Mouse (Mus musculus) heart, postnatal 0 days (tissue): Measurements from ENCODE around the gene Gpr171. TPM values are rescaled to one million over a fixed set of nuclear protein-coding genes. Genes with fewer than 3 reads are reported as not detected.
A peak's percentile ranks its signal among the peaks of the same experiment; 100 is the strongest.
"Not testable (repeated sequence)": the region's sequence is repeated elsewhere in the genome, so short reads cannot be mapped to it uniquely, and the experiment has no call there.

ENCODE experiments used
- ATAC-seq: fragments of 200-750 bp; cut with Nextera tagmentation; 2 replicates; pipeline ENCODE4 v1.8.0; 2017; ENCODE audit warnings: low read depth, moderate number of reproducible peaks, moderate library complexity; ENCODE audit not compliant: insufficient read depth
- DNase-seq: peaks from one replicate; pipeline ENCODE4 v3.0.0-alpha.2; 2016; ENCODE audit warnings: low spot score
- H3K27ac ChIP-seq: fragments of 300-500 bp; sonication (generic); 2 replicates; pipeline ENCODE4 v1.5.1; 2014; ENCODE audit warnings: low read depth, mild to moderate bottlenecking
- H3K27me3 ChIP-seq: fragments of 300-500 bp; sonication (generic); 2 replicates; pipeline ENCODE4 v1.6.1; 2014; ENCODE audit warnings: low read length, mixed read lengths; ENCODE audit not compliant: control insufficient read depth, insufficient read depth
- H3K36me3 ChIP-seq: fragments of 300-500 bp; sonication (generic); replicated peaks from 2 replicates; pipeline ENCODE4 v1.6.1; 2014; ENCODE audit warnings: low read length, mixed read lengths; ENCODE audit not compliant: control insufficient read depth, insufficient read depth
- H3K4me1 ChIP-seq: fragments of 300-500 bp; sonication (generic); 2 replicates; pipeline ENCODE4 v1.6.1; 2014; ENCODE audit warnings: antibody characterized with exemption; ENCODE audit not compliant: control insufficient read depth, insufficient read depth
- H3K4me2 ChIP-seq: fragments of 300-500 bp; sonication (generic); 2 replicates; pipeline ENCODE4 v1.6.1; 2014; ENCODE audit warnings: low read depth, mild to moderate bottlenecking, low read length, moderate library complexity
- H3K4me3 ChIP-seq: fragments of 300-500 bp; sonication (generic); 2 replicates; pipeline ENCODE4 v1.5.1; 2014; ENCODE audit warnings: low read depth, low read length
- H3K9ac ChIP-seq: fragments of 300-500 bp; sonication (generic); replicated peaks from 2 replicates; pipeline ENCODE4 v1.6.1; 2014; ENCODE audit warnings: low read depth, low read length, mixed read lengths
- H3K9me3 ChIP-seq: fragments of 300-500 bp; sonication (generic); replicated peaks from 2 replicates; pipeline ENCODE4 v1.6.1; 2016; ENCODE audit warnings: low read length; ENCODE audit not compliant: control insufficient read depth
- CTCF ChIP-seq: IDR thresholded peaks from 2 replicates; pipeline ENCODE4 v1.5.1; 2016; ENCODE audit warnings: antibody characterized with exemption, control low read depth, low read depth
- EP300 ChIP-seq: IDR thresholded peaks from 2 replicates; pipeline ENCODE4 v1.6.1; 2016; ENCODE audit warnings: antibody characterized with exemption, low read depth
- WGBS: fragments of 180-500 bp; shearing (Covaris S2); extraction: QIAGEN DNeasy Blood & Tissue Kit; methylation state at CpG from one replicate; pipeline ENCODE4 v1.1.7; 2014; 5-methylcytosine and 5-hydroxymethylcytosine counted together
- polyA plus RNA-seq: library from polyadenylated mRNA; unstranded; fragments of >200 nt; fragmentation: Nextera tagmentation; extraction: Ambion mirVana; gene quantifications from 2 replicates; pipeline ENCODE4 v1.2.1, GENCODE M21; 2015
- total RNA-seq: library from RNA; depleted of rRNA; stranded (reverse); fragments of >200 nt; gene quantifications from 2 replicates; pipeline ENCODE4 v1.2.3, GENCODE M21; 2014; ENCODE audit warnings: low replicate concordance; rRNA removed

Gene Gpr171
- total RNA-seq: 0.31 TPM in 1 of 2 replicates, not detected in the other
- polyA plus RNA-seq: 0.29 and 0.33 TPM in 2 replicates

DNA sequence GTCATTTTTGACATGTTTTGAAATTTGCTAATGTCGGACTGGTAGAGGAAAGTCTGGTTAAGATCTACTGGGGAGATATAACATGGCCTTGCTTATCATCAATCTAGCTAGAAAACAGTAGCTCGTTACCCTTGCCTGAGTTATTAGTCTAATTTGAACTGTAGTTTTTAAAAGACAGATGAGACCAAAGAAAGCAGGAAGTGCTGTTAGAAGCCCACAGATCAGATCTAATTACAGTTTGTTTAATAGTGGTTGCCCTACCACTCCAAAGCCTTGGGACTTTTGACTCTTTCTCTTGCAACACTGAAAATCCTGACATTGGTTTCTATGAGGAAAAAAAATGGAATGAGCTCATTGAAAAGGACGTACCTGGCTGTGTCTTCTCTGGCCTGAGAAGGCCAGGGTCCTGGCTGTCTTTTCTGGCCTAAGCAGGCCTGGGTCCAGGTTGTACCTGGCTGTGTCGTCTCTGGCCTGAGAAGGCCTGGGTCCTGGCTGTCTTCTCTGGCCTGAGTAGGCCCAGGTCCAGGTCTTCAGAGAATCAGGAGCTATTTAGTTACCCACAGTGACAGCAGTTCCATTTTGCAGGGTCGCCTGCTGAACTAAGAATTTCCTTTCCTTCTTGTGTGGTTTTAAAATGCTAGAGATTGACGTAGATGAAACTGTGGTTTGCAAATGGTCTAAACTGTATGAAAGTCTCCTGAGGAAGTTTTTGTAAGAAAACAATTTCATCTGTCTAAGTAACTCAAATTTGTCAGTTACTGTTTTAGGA, at the start of gene Gpr171:
Gene Gpr171, minus strand, starts transcription at position 604 of the 769 bp plus-strand sequence.
- H3K4me1 ChIP-seq: peaks cover 8% of the 10 kb centered on the region
- DNase-seq (no peak), ATAC-seq (no peak)
- H3K4me2 ChIP-seq: no peak within 1 kb of the TSS; the same call in 1 of the 2 replicates
- H3K4me3 ChIP-seq: no peak within 1 kb of the TSS; the same call in 1 of the 2 replicates
- no peaks in the 10 kb centered on the region for H3K36me3 ChIP-seq
- H3K27me3 ChIP-seq: no peaks in the 10 kb centered on the region
- H3K9ac ChIP-seq: no peak within 1 kb of the TSS
- H3K9me3 ChIP-seq: no peaks in the 10 kb centered on the region
- WGBS: 74% methylated on average over 6 of the region's 6 CpGs
- TF ChIP-seq EP300 (no peak), CTCF (no peak)
- H3K27ac ChIP-seq: no peak within 1 kb of the TSS

DNA sequence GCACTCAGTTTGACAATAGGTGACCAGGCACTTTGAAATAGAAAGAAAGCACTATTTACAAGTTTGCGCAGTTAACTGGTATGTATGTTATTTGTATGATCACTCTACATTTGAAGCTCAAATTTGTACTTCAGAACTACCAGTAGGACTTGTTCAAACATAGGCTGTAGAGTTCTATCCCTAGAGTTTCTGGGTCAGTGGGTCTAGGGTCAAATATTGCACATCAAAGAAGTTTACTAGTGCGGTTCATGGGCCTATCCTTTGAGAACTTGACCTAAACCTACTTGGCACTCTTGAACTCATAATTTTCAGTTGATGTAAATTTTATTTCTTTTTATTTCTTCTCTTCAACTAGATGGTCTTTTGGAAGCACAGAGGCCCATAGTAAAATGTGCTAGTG, 49.0 kb upstream of the Gpr171 start:
- TF ChIP-seq CTCF (no peak), EP300 (no peak)
- H3K4me3 ChIP-seq: no peak overlapping the region

DNA sequence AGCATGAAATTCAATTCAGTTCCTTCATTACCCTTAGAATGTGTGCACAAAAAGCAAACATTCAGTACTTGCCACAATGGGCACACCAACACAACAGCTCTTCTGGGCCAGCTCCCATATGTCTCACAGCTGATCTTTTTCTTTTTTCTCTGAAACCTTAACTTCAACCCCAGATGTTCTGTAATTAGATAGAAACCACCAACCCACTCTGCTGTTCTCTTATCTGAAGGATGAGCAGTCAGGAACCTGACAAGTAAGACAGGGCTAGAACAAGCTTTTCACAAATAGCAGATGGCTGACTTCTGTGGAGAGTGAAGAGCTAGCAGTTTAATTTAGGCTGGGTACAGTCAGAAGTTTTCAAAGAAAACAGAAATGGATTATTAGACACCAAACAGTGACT, 48.0 kb upstream of the Gpr171 start:
- no peak for ATAC-seq
- Histone ChIP-seq H3K9me3 (no peaks in the 10 kb centered on the region), H3K27ac (no peak overlapping the region), H3K4me2 (no peak overlapping the region), H3K4me1 (no peaks in the 10 kb centered on the region), H3K9ac (no peak overlapping the region), H3K36me3 (no peaks in the 10 kb centered on the region), H3K4me3 (no peak overlapping the region), H3K27me3 (no peaks in the 10 kb centered on the region)
- no peak for DNase-seq
- TF ChIP-seq CTCF (no peak), EP300 (no peak)

More for the DNA sequence above, 49.0 kb upstream of the Gpr171 start:
- Histone ChIP-seq H3K36me3 (no peaks in the 10 kb centered on the region), H3K9ac (no peak overlapping the region), H3K27ac (no peak overlapping the region), H3K27me3 (no peaks in the 10 kb centered on the region), H3K9me3 (no peaks in the 10 kb centered on the region), H3K4me2 (no peak overlapping the region), H3K4me1 (no peaks in the 10 kb centered on the region)
- ATAC-seq (no peak), DNase-seq (no peak)
- WGBS: 93% methylated on average over 2 of the region's 2 CpGs

DNA sequence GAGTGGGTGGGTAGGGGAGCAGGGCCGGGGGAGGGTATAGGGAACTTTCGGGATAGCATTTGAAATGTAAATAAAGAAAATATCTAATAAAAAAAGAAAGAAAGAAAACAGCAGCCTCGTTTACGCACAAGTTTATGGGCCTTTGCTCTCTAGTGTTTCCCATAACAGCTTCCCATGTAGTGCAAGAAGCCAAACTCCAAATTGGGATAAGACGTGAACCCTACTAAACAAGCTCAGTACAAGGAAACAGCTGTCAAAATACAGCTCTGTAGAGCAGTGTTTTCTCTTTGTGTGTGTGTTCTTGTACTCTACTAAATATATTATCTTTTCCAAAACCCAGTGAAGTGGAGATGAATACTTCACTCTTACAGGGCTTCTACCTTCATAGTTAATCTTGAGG, 43.6 kb upstream of the Gpr171 start:
- DNase-seq: peak; percentile 39
- H3K4me1 ChIP-seq: peaks cover 9% of the 10 kb centered on the region; the same call in 1 of the 2 replicates
- 52% methylated on average over 5 of the region's 5 CpGs for WGBS
- H3K9ac ChIP-seq: no peak overlapping the region
- no peak overlapping the region for H3K4me2 ChIP-seq
- TF ChIP-seq CTCF: no peak
- TF ChIP-seq EP300: no peak
- H3K4me3 ChIP-seq: no peak overlapping the region
- H3K9me3 ChIP-seq: no peaks in the 10 kb centered on the region
- ATAC-seq: no peak; the same call in 1 of the 2 replicates
- H3K27me3 ChIP-seq: no peaks in the 10 kb centered on the region
- H3K27ac ChIP-seq: no peak overlapping the region
- no peaks in the 10 kb centered on the region for H3K36me3 ChIP-seq

DNA sequence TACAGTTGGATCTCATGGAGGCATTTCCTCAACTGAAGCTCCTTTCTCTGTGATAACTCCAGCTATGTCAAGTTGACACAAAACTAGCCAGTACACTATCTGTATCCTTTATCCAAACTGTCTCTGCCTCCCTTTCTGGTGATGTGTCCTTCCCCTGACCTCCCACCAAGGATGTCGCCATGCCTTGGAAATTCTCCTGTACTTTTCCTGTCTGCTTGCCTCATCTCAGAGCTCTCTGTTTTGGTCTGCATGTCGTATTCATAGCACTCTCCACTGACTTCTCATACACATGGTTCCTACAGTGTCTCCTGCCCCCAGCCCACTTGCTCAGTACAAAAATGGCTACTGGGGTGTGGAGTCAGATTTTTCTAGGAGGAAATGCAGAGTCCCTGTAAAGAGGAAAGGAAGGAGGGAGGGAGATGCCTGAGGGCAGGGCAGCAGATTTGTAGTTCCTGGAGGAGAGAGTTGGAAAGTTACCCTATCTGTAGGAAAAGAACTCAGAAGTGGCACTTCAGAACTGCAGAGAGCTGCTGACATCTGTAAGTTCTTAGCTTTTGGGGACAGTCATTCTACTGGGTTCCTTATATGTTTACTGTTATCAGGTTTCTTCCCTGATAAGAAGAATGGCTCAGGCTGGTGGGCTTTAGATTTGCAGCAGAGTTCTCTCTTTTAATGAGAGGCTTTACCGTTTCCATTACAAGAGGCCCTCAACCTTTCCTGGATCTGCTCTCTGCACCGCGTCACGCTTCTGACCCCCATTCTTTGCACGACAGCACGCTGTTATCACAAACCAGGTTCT, 40.1 kb upstream of the Gpr171 start:
- Histone ChIP-seq H3K4me2 (no peak overlapping the region), H3K9me3 (no peaks in the 10 kb centered on the region), H3K27ac (no peak overlapping the region), H3K4me3 (no peak overlapping the region), H3K4me1 (peaks cover 9% of the 10 kb centered on the region; the same call in 1 of the 2 replicates), H3K9ac (no peak overlapping the region), H3K36me3 (no peaks in the 10 kb centered on the region), H3K27me3 (no peaks in the 10 kb centered on the region)
- TF ChIP-seq EP300 (no peak), CTCF (no peak)
- ATAC-seq (0 out of 2 replicates have a peak, but pooled peaks have one; percentile 17), DNase-seq (no peak)
- WGBS: 21% methylated on average over 8 of the region's 8 CpGs

DNA sequence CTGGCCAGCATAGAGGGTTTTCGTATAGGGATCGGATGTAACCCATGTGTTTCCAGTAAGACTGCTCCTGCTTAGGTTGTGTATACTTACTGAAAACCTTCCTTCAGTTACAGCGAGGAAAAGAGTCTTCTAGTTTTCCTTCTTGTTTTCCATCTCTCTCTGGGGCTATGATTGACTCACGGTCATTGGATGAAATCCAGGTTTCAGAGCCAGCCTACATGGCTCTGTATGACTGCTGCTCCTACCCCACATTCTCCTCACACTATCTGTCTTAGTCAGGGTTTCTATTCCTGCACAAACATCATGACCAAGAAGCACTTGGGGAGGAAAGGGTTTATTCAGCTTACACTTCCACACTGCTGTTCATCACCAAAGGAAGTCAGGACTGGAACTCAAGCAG, 39.3 kb upstream of the Gpr171 start:
- not testable (repeated sequence) for H3K27me3 ChIP-seq, H3K9ac ChIP-seq, H3K4me1 ChIP-seq, H3K36me3 ChIP-seq, DNase-seq, H3K9me3 ChIP-seq, H3K4me2 ChIP-seq, ATAC-seq, H3K4me3 ChIP-seq, H3K27ac ChIP-seq
- 77% methylated on average over 4 of the region's 4 CpGs for WGBS
